Mouse (Mus musculus) neural tube, embryonic 13.5 days (tissue): ENCODE measurements around the gene Fbxo21. TPM values are rescaled to one million over a fixed set of nuclear protein-coding genes. Genes with fewer than 3 reads are reported as not detected.

Experiments
- ATAC-seq: fragments of 200-750 bp; cut with Nextera tagmentation; 2 replicates; pipeline ENCODE4 v1.8.0; 2017; ENCODE audit warnings: low read depth, mild to moderate bottlenecking, moderate TSS enrichment, moderate library complexity
- H3K27ac ChIP-seq: fragments of 300-500 bp; sonication (generic); replicated peaks from 2 replicates; pipeline ENCODE4 v1.5.1; 2015; ENCODE audit warnings: moderate library complexity, mild to moderate bottlenecking, inconsistent platforms
- H3K27me3 ChIP-seq: fragments of 300-500 bp; sonication (generic); 2 replicates; pipeline ENCODE4 v1.6.1; 2015; ENCODE audit warnings: mild to moderate bottlenecking, inconsistent platforms
- H3K36me3 ChIP-seq: fragments of 300-500 bp; sonication (generic); 2 replicates; pipeline ENCODE4 v1.6.1; 2015; ENCODE audit warnings: mild to moderate bottlenecking, inconsistent platforms
- H3K4me1 ChIP-seq: fragments of 300-500 bp; sonication (generic); replicated peaks from 2 replicates; pipeline ENCODE4 v1.6.1; 2015; ENCODE audit warnings: inconsistent platforms
- H3K4me2 ChIP-seq: fragments of 300-500 bp; sonication (generic); 2 replicates; pipeline ENCODE4 v1.6.1; 2015; ENCODE audit warnings: inconsistent platforms, mild to moderate bottlenecking, moderate library complexity
- H3K4me3 ChIP-seq: fragments of 300-500 bp; sonication (generic); 2 replicates; pipeline ENCODE4 v1.5.1; 2015; ENCODE audit warnings: mild to moderate bottlenecking, inconsistent platforms
- H3K9ac ChIP-seq: fragments of 300-500 bp; sonication (generic); 2 replicates; pipeline ENCODE4 v1.6.1; 2015; ENCODE audit warnings: moderate library complexity, mild to moderate bottlenecking, inconsistent platforms
- H3K9me3 ChIP-seq: fragments of 300-500 bp; sonication (generic); 2 replicates; pipeline ENCODE4 v1.6.1; 2016; ENCODE audit warnings: inconsistent platforms
- WGBS: fragments of 180-500 bp; shearing (Covaris S2); methylation state at CpG from one replicate; pipeline ENCODE4 v1.1.7; 2015; 5-methylcytosine and 5-hydroxymethylcytosine counted together
- polyA plus RNA-seq: library from polyadenylated mRNA; unstranded; fragments of >200 nt; fragmentation: Nextera tagmentation; extraction: Ambion mirVana; gene quantifications from 2 replicates; pipeline ENCODE4 v1.2.1, GENCODE M21; 2015

Gene Fbxo21
- polyA plus RNA-seq, 1 experiment from 2014 or later: 133 TPM

GRCm38 (mm10) chr5:118027698-118028190, 51.2 kb downstream of the Fbxo21 start, which contains the start of gene Tesc:
Gene Tesc (plus strand): TSS chr5:118027743.
- H3K9me3 ChIP-seq: no peaks in the 10 kb centered on the region
- H3K4me3 ChIP-seq: peak within 1 kb of the TSS; percentile 65
- H3K27ac ChIP-seq: no peak within 1 kb of the TSS
- under 1% methylated on average over 62 of the region's 63 CpGs for WGBS
- H3K9ac ChIP-seq: peak within 1 kb of the TSS; percentile 76
- H3K36me3 ChIP-seq: no peaks in the 10 kb centered on the region
- peaks cover 63% of the 10 kb centered on the region for H3K27me3 ChIP-seq
- peak; percentile 25; the same call in 1 of the 2 replicates for ATAC-seq
- H3K4me2 ChIP-seq: peak within 1 kb of the TSS; percentile 95
- H3K4me1 ChIP-seq: peaks cover 43% of the 10 kb centered on the region

GRCm38 (mm10) chr5:118028191-118029034, 51.9 kb downstream of the Fbxo21 start:
- ATAC-seq: no peak
- no peaks in the 10 kb centered on the region for H3K9me3 ChIP-seq

GRCm38 (mm10) chr5:118029035-118029408, 52.5 kb downstream of the Fbxo21 start:
- Histone ChIP-seq H3K4me3 (peak overlapping the region; percentile 65), H3K27ac (no peak overlapping the region), H3K4me2 (peak overlapping the region; percentile 95), H3K4me1 (peaks cover 43% of the 10 kb centered on the region), H3K9ac (no peak overlapping the region), H3K27me3 (peaks cover 63% of the 10 kb centered on the region), H3K9me3 (no peaks in the 10 kb centered on the region), H3K36me3 (no peaks in the 10 kb centered on the region)
- ATAC-seq: peak; percentile 29
- 8% methylated on average over 12 of the region's 12 CpGs for WGBS

More at GRCm38 (mm10) chr5:118028191-118029034, 51.9 kb downstream of the Fbxo21 start:
- 2% methylated on average over 78 of the region's 79 CpGs for WGBS
- Histone ChIP-seq H3K9ac (peak overlapping the region; percentile 76), H3K27me3 (peaks cover 63% of the 10 kb centered on the region), H3K27ac (no peak overlapping the region), H3K4me1 (peaks cover 43% of the 10 kb centered on the region), H3K36me3 (no peaks in the 10 kb centered on the region), H3K4me2 (peak overlapping the region; percentile 95), H3K4me3 (peak overlapping the region; percentile 65)

GRCm38 (mm10) chr5:118029420-118029819, 52.9 kb downstream of the Fbxo21 start:
- H3K9me3 ChIP-seq: no peaks in the 10 kb centered on the region
- H3K27me3 ChIP-seq: peaks cover 63% of the 10 kb centered on the region
- H3K9ac ChIP-seq: no peak overlapping the region

GRCm38 (mm10) chr5:118030022-118030675, 53.6 kb downstream of the Fbxo21 start:
- Histone ChIP-seq H3K4me1 (peaks cover 43% of the 10 kb centered on the region), H3K4me2 (no peak overlapping the region), H3K9ac (no peak overlapping the region), H3K4me3 (no peak overlapping the region), H3K27ac (no peak overlapping the region), H3K36me3 (no peaks in the 10 kb centered on the region), H3K27me3 (peaks cover 63% of the 10 kb centered on the region), H3K9me3 (0 out of 2 replicates have a peak, but pooled peaks cover 5% of the 10 kb centered on the region)
- 89% methylated on average over 9 of the region's 9 CpGs for WGBS
- ATAC-seq: no peak

More at GRCm38 (mm10) chr5:118029420-118029819, 52.9 kb downstream of the Fbxo21 start:
- H3K4me1 ChIP-seq: peaks cover 43% of the 10 kb centered on the region
- peak overlapping the region; percentile 65 for H3K4me3 ChIP-seq
- no peak for ATAC-seq
- WGBS: 1% methylated on average over 10 of the region's 10 CpGs
- H3K4me2 ChIP-seq: peak overlapping the region; percentile 95
- no peaks in the 10 kb centered on the region for H3K36me3 ChIP-seq
- no peak overlapping the region for H3K27ac ChIP-seq

- Histone ChIP-seq H3K36me3 (no peaks in the 10 kb centered on the region), H3K9me3 (0 out of 2 replicates have a peak, but pooled peaks cover 7% of the 10 kb centered on the region), H3K27ac (no peak overlapping the region), H3K9ac (no peak overlapping the region), H3K4me2 (no peak overlapping the region), H3K27me3 (peaks cover 54% of the 10 kb centered on the region), H3K4me1 (peaks cover 37% of the 10 kb centered on the region), H3K4me3 (no peak overlapping the region)
- 53% methylated on average over 5 of the region's 5 CpGs for WGBS
- ATAC-seq: no peak
These were observed 54.5 kb downstream of the Fbxo21 start for GRCm38 (mm10) chr5:118031059-118031458.

GRCm38 (mm10) chr5:118031508-118031907, 55.0 kb downstream of the Fbxo21 start:
- no peaks in the 10 kb centered on the region for H3K36me3 ChIP-seq
- H3K27ac ChIP-seq: no peak overlapping the region
- no peak overlapping the region for H3K4me3 ChIP-seq
- peaks cover 32% of the 10 kb centered on the region for H3K4me1 ChIP-seq
- no peak overlapping the region for H3K9ac ChIP-seq
- 0 out of 2 replicates have a peak, but pooled peaks cover 7% of the 10 kb centered on the region for H3K9me3 ChIP-seq
- ATAC-seq: no peak
- peaks cover 49% of the 10 kb centered on the region for H3K27me3 ChIP-seq
- 51% methylated on average over 4 of the region's 4 CpGs for WGBS
- H3K4me2 ChIP-seq: no peak overlapping the region

- Histone ChIP-seq H3K36me3 (no peaks in the 10 kb centered on the region), H3K9ac (no peak overlapping the region), H3K27ac (no peak overlapping the region), H3K9me3 (0 out of 2 replicates have a peak, but pooled peaks cover 7% of the 10 kb centered on the region), H3K4me1 (peaks cover 29% of the 10 kb centered on the region), H3K4me3 (no peak overlapping the region), H3K27me3 (peaks cover 31% of the 10 kb centered on the region), H3K4me2 (no peak overlapping the region)
- no peak for ATAC-seq
- WGBS: 51% methylated on average over 4 of the region's 4 CpGs
These were observed 56.8 kb downstream of the Fbxo21 start for GRCm38 (mm10) chr5:118033328-118033727.

GRCm38 (mm10) chr5:118033740-118034139, 57.2 kb downstream of the Fbxo21 start:
- Histone ChIP-seq H3K4me3 (no peak overlapping the region), H3K27ac (no peak overlapping the region), H3K27me3 (peaks cover 27% of the 10 kb centered on the region), H3K4me2 (no peak overlapping the region), H3K36me3 (no peaks in the 10 kb centered on the region), H3K4me1 (peaks cover 28% of the 10 kb centered on the region), H3K9me3 (0 out of 2 replicates have a peak, but pooled peaks cover 7% of the 10 kb centered on the region), H3K9ac (no peak overlapping the region)
- WGBS: 81% methylated on average over 6 of the region's 6 CpGs
- ATAC-seq: no peak

GRCm38 (mm10) chr5:118034632-118035031, 58.1 kb downstream of the Fbxo21 start:
- no peak for ATAC-seq
- H3K9ac ChIP-seq: no peak overlapping the region
- H3K4me2 ChIP-seq: no peak overlapping the region
- no peaks in the 10 kb centered on the region for H3K36me3 ChIP-seq
- 0 out of 2 replicates have a peak, but pooled peaks cover 7% of the 10 kb centered on the region for H3K9me3 ChIP-seq
- peaks cover 26% of the 10 kb centered on the region for H3K4me1 ChIP-seq
- 97% methylated on average over 1 of the region's 1 CpGs for WGBS
- no peak overlapping the region for H3K27ac ChIP-seq
- H3K4me3 ChIP-seq: no peak overlapping the region
- H3K27me3 ChIP-seq: peaks cover 18% of the 10 kb centered on the region

GRCm38 (mm10) chr5:118035786-118036185, 59.3 kb downstream of the Fbxo21 start:
- peaks cover 6% of the 10 kb centered on the region for H3K27me3 ChIP-seq
- no peak for ATAC-seq
- no peak overlapping the region for H3K9ac ChIP-seq
- H3K4me1 ChIP-seq: peaks cover 25% of the 10 kb centered on the region
- H3K36me3 ChIP-seq: no peaks in the 10 kb centered on the region
- H3K4me3 ChIP-seq: no peak overlapping the region
- H3K27ac ChIP-seq: no peak overlapping the region
- WGBS: 62% methylated on average over 3 of the region's 3 CpGs
- 0 out of 2 replicates have a peak, but pooled peaks cover 7% of the 10 kb centered on the region for H3K9me3 ChIP-seq
- no peak overlapping the region for H3K4me2 ChIP-seq
